10 mouse cellular contexts compared by ENCODE assay signal in genomic region chr11:33013229-33014185, GRCm38 (mm10).
DNase-seq lines count a peak whose midpoint lies in the region; ATAC-seq lines count a peak whose summit lies in the region.
"Had no signal": no experiment of that assay in that cellular context is flagged by ENCODE, and none has a peak within 500 bp of the region (broad histone marks: within the 10 kb centered on the region; RNA-seq: fewer than 3 reads in every experiment).

No protein-coding gene starts in this region.

- no peaks in the 10 kb centered on the region for H3K36me3 ChIP-seq in embryonic facial prominence, embryonic 15.5 days
- H3K36me3 ChIP-seq in heart, embryonic 16.5 days (ENCODE audit: control insufficient read depth, insufficient read depth): no peaks in the 10 kb centered on the region
- H3K36me3 ChIP-seq: G1E; neural tube, embryonic 13.5 days had no signal

- H3K4me2 ChIP-seq in embryonic facial prominence, embryonic 15.5 days (replicated peaks): no peak overlapping the region
- no peak overlapping the region for H3K4me2 ChIP-seq in heart, embryonic 16.5 days (ENCODE audit: low read depth, low read length)
- H3K4me2 ChIP-seq: neural tube, embryonic 13.5 days had no signal

- WGBS in embryonic facial prominence, embryonic 15.5 days: 66% methylated on average over 17 of the region's 17 CpGs
- WGBS in heart, embryonic 16.5 days: 74% methylated on average over 17 of the region's 17 CpGs

- ATAC-seq in embryonic facial prominence, embryonic 15.5 days (ENCODE audit: insufficient number of reproducible peaks, low FRiP score, low TSS enrichment, low read depth): peak; percentile 61; the same call in 1 of the 2 replicates
- peak; percentile 49; the same call in 1 of the 2 replicates for ATAC-seq in heart, embryonic 16.5 days (replicated peaks; ENCODE audit: extremely low read depth, insufficient read depth, low FRiP score)

- H3K4me3 ChIP-seq in embryonic facial prominence, embryonic 15.5 days (replicated peaks): no peak overlapping the region
- no peak overlapping the region for H3K4me3 ChIP-seq in heart, embryonic 16.5 days (ENCODE audit: low read length)
- H3K4me3 ChIP-seq: layer of hippocampus, adult 2 months; neural tube, embryonic 13.5 days had no signal

- peak; percentile 22 for DNase-seq in kidney, postnatal 10 days
- DNase-seq in kidney, adult 11 months: no peak
- peak; percentile 54 to 65 for DNase-seq in lung, postnatal 4 days
- no peak for DNase-seq in frontal cortex, postnatal 14 days (ENCODE audit: low spot score in 2 of 2)
- DNase-seq in liver: no peak

- no peaks in the 10 kb centered on the region for H3K9me3 ChIP-seq in embryonic facial prominence, embryonic 15.5 days (replicated peaks)
- no peaks in the 10 kb centered on the region for H3K9me3 ChIP-seq in heart, embryonic 16.5 days (replicated peaks; ENCODE audit: control insufficient read depth, low read length)
- H3K9me3 ChIP-seq: G1E; neural tube, embryonic 13.5 days had no signal

- no peaks in the 10 kb centered on the region for H3K27me3 ChIP-seq in embryonic facial prominence, embryonic 15.5 days
- no peaks in the 10 kb centered on the region for H3K27me3 ChIP-seq in heart, embryonic 16.5 days (ENCODE audit: control insufficient read depth, insufficient read depth, low read length)
- H3K27me3 ChIP-seq: neural tube, embryonic 13.5 days had no signal

- no peak overlapping the region for H3K9ac ChIP-seq in embryonic facial prominence, embryonic 15.5 days
- 0 out of 2 replicates have a peak overlapping the region, but pooled peaks have one; percentile 14 for H3K9ac ChIP-seq in heart, embryonic 16.5 days (ENCODE audit: low read length)
- H3K9ac ChIP-seq: neural tube, embryonic 13.5 days had no signal

- H3K4me1 ChIP-seq in embryonic facial prominence, embryonic 15.5 days: peaks cover 12% of the 10 kb centered on the region; the same call in 1 of the 2 replicates
- H3K4me1 ChIP-seq in heart, embryonic 16.5 days (ENCODE audit: control insufficient read depth, insufficient read depth, low read length): 0 out of 2 replicates have a peak, but pooled peaks cover 4% of the 10 kb centered on the region
- H3K4me1 ChIP-seq: neural tube, embryonic 13.5 days had no signal

- 0 out of 2 replicates have a peak overlapping the region, but pooled peaks have one; percentile 22 for H3K27ac ChIP-seq in embryonic facial prominence, embryonic 15.5 days (replicated peaks)
- H3K27ac ChIP-seq in heart, embryonic 16.5 days (ENCODE audit: low read length): no peak overlapping the region
- H3K27ac ChIP-seq: layer of hippocampus, adult 2 months; neural tube, embryonic 13.5 days had no signal

Comparison
In these comparisons a context has a peak if more than half of its experiments do, and no peak if none do; other contexts are left out.
1. DNase-seq: peak in kidney, postnatal 10 days (single experiment) and lung, postnatal 4 days (2 of 2); none in kidney, adult 11 months (single experiment), frontal cortex, postnatal 14 days (0 of 2) and liver (single experiment).